Mouse (Mus musculus) CH12.LX (cell line): Measurements from ENCODE around the gene Rplp2.

Experiments
- ETS1 ChIP-seq: conservative IDR thresholded peaks from 2 replicates; pipeline ENCODE4 v1.6.1; 2012; ENCODE audit warnings: low read depth, mild to moderate bottlenecking, inconsistent platforms, low read length, improper control_type of control experiment, moderate library complexity
- TBP ChIP-seq: conservative IDR thresholded peaks from 2 replicates; pipeline ENCODE4 v1.6.1; 2011; ENCODE audit warnings: low read depth, low read length, improper control_type of control experiment
- UBTF ChIP-seq: IDR thresholded peaks from 2 replicates; pipeline ENCODE4 v1.6.1; 2012; ENCODE audit warnings: low read depth, mild to moderate bottlenecking, inconsistent platforms, low read length, improper control_type of control experiment, moderate library complexity
- USF2 ChIP-seq: conservative IDR thresholded peaks from 2 replicates; pipeline ENCODE4 v1.6.1; 2011; ENCODE audit warnings: low read depth, low read length, improper control_type of control experiment

GRCm38 (mm10) chr7:141432741-141433516 is 14.2 kb upstream of the Rplp2 start:
- TF ChIP-seq UBTF, result no peak
- TF ChIP-seq TBP, result no peak
- no peak for TF ChIP-seq ETS1
- no peak for TF ChIP-seq USF2
